In genomic region chr1:87447183-87448104, GRCm38 (mm10) we compare ENCODE assay signal across 9 mouse cellular contexts. TPM values are rescaled to one million over a fixed set of nuclear protein-coding genes. Genes with fewer than 3 reads are reported as not detected.
DNase-seq lines count a peak whose midpoint lies in the region; ATAC-seq and TF ChIP-seq lines count a peak whose summit lies in the region.
"Had no signal": no experiment of that assay in that cellular context is flagged by ENCODE, and none has a peak within 500 bp of the region (broad histone marks: within the 10 kb centered on the region; RNA-seq: fewer than 3 reads in every experiment).

No protein-coding gene starts in this region.

- H3K4me2 ChIP-seq in kidney, embryonic 15.5 days = no peak overlapping the region
- no peak overlapping the region for H3K4me2 ChIP-seq in midbrain, postnatal 0 days (ENCODE audit: low read depth, low read length, poor library complexity, severe bottlenecking)

- DNase-seq in kidney, adult 2 months = peak; percentile 48
- peak; percentile 34 for DNase-seq in T-cell, adult 2 months (ENCODE audit: low spot score)
- DNase-seq in cerebellum, postnatal 36 days = peak; percentile 75 to 77
- peak; percentile 37 for DNase-seq in left cerebral cortex, adult 11 months (ENCODE audit: low spot score)
- DNase-seq in midbrain, postnatal 0 days (ENCODE audit: low spot score) = peak; percentile 80
- peak; percentile 47 to 86 for DNase-seq in spleen, postnatal 4 days (ENCODE audit: low spot score in 2 of 2)

- no peak overlapping the region for H3K4me3 ChIP-seq in kidney, adult 2 months (ENCODE audit: insufficient read depth, low read depth, low read length)
- no peak overlapping the region for H3K4me3 ChIP-seq in kidney, embryonic 15.5 days (replicated peaks)
- no peak overlapping the region for H3K4me3 ChIP-seq in midbrain, postnatal 0 days (ENCODE audit: low read depth, low read length)
- H3K4me3 ChIP-seq: megakaryocyte, embryonic 14.5 days had no signal

- no peak for TF ChIP-seq POLR2A in kidney, adult 2 months (IDR thresholded peaks at IDR 0.05; ENCODE audit: low read depth, low read length)

- TF ChIP-seq CTCF in kidney, adult 2 months (conservative IDR thresholded peaks at IDR 0.05; ENCODE audit: insufficient read depth, insufficient read length, low read depth, low read length) = peak; percentile 67
- peak; percentile 87 for TF ChIP-seq CTCF in midbrain, postnatal 0 days (IDR thresholded peaks at IDR 0.05)

- no peak for ATAC-seq in kidney, embryonic 15.5 days (replicated peaks; ENCODE audit: low FRiP score)
- peak; percentile 58; the same call in 1 of the 2 replicates for ATAC-seq in granulocyte monocyte progenitor cell, adult 5-6 weeks (replicated peaks; ENCODE audit: poor library complexity, severe bottlenecking)
- peak; percentile 68; the same call in 1 of the 2 replicates for ATAC-seq in midbrain, postnatal 0 days (ENCODE audit: low FRiP score)

- H3K9me3 ChIP-seq in kidney, embryonic 15.5 days (replicated peaks) = no peaks in the 10 kb centered on the region
- H3K9me3 ChIP-seq in midbrain, postnatal 0 days (ENCODE audit: low read length) = no peaks in the 10 kb centered on the region
- H3K9me3 ChIP-seq: megakaryocyte, embryonic 14.5 days had no signal

- peaks cover 9% of the 10 kb centered on the region; the same call in 1 of the 2 replicates for H3K4me1 ChIP-seq in kidney, adult 2 months (ENCODE audit: control insufficient read depth, insufficient read depth, low read length)
- no peaks in the 10 kb centered on the region for H3K4me1 ChIP-seq in kidney, embryonic 15.5 days
- H3K4me1 ChIP-seq in midbrain, postnatal 0 days (ENCODE audit: insufficient read depth, low read length) = no peaks in the 10 kb centered on the region

- no peak overlapping the region for H3K27ac ChIP-seq in kidney, adult 2 months (ENCODE audit: insufficient read depth, low read depth, low read length)
- H3K27ac ChIP-seq in kidney, embryonic 15.5 days = no peak overlapping the region
- no peak overlapping the region for H3K27ac ChIP-seq in midbrain, postnatal 0 days (ENCODE audit: low read depth, low read length)

- 39% methylated on average over 5 of the region's 5 CpGs for WGBS in kidney, adult 2 months
- 34% methylated on average over 5 of the region's 5 CpGs for WGBS in kidney, embryonic 15.5 days
- WGBS in midbrain, postnatal 0 days = 37% methylated on average over 5 of the region's 5 CpGs

- no peak overlapping the region for H3K9ac ChIP-seq in kidney, embryonic 15.5 days
- no peak overlapping the region for H3K9ac ChIP-seq in midbrain, postnatal 0 days (replicated peaks; ENCODE audit: low read length, poor library complexity, severe bottlenecking)

- H3K36me3 ChIP-seq in kidney, adult 2 months (ENCODE audit: control insufficient read depth, insufficient read depth, low read length) = peaks cover 22% of the 10 kb centered on the region
- peaks cover 83% of the 10 kb centered on the region for H3K36me3 ChIP-seq in kidney, embryonic 15.5 days
- H3K36me3 ChIP-seq in midbrain, postnatal 0 days (ENCODE audit: insufficient read depth, low read length) = peaks cover 53% of the 10 kb centered on the region

- no peaks in the 10 kb centered on the region for H3K27me3 ChIP-seq in kidney, adult 2 months (replicated peaks; ENCODE audit: control insufficient read depth, insufficient read depth, low read length)
- H3K27me3 ChIP-seq in kidney, embryonic 15.5 days = no peaks in the 10 kb centered on the region
- H3K27me3 ChIP-seq in midbrain, postnatal 0 days (ENCODE audit: insufficient read depth, low read length) = no peaks in the 10 kb centered on the region
- H3K27me3 ChIP-seq: megakaryocyte, embryonic 14.5 days had no signal

RNA-seq across cellular contexts. Expression of gene Snorc, which starts 22.6 kb away (rescaled TPM):
- polyA plus RNA-seq in kidney, adult 2 months (2012; rRNA removed) = 0.34 TPM in 1 of 2 replicates, not detected in the other
- 0.40 TPM in 1 of 2 replicates, not detected in the other for polyA plus RNA-seq in kidney, embryonic 15.5 days (2015; fragmentation: Nextera tagmentation; extraction: Ambion mirVana)
- not detected in 2 replicates for total RNA-seq in granulocyte monocyte progenitor cell, adult 5-6 weeks (2014; fragmentation: Nextera tagmentation)
- not detected in 2 replicates for total RNA-seq in granulocyte monocyte progenitor cell, adult 5-6 weeks (2017)
- not detected in 2 replicates for total RNA-seq in midbrain, postnatal 0 days (2014; rRNA removed)
- polyA plus RNA-seq in midbrain, postnatal 0 days (2015; fragmentation: Nextera tagmentation; extraction: Ambion mirVana) = 2.9 and 3.6 TPM in 2 replicates

RNA-seq across cellular contexts. Expression of gene Kcnj13, which starts 52.9 kb away (rescaled TPM):
- 2.4 and 2.5 TPM in 2 replicates for polyA plus RNA-seq in kidney, adult 2 months (2012; rRNA removed)
- 0.68 and 0.90 TPM in 2 replicates for polyA plus RNA-seq in kidney, embryonic 15.5 days (2015; fragmentation: Nextera tagmentation; extraction: Ambion mirVana)
- not detected in 2 replicates for total RNA-seq in granulocyte monocyte progenitor cell, adult 5-6 weeks (2014; fragmentation: Nextera tagmentation)
- total RNA-seq in granulocyte monocyte progenitor cell, adult 5-6 weeks (2017) = not detected in 2 replicates
- 4.5 and 8.0 TPM in 2 replicates for total RNA-seq in midbrain, postnatal 0 days (2014; rRNA removed)
- polyA plus RNA-seq in midbrain, postnatal 0 days (2015; fragmentation: Nextera tagmentation; extraction: Ambion mirVana) = 10.2 and 10.8 TPM in 2 replicates
